Mouse (Mus musculus): ENCODE measurements around the gene Zfp263.

DNA sequence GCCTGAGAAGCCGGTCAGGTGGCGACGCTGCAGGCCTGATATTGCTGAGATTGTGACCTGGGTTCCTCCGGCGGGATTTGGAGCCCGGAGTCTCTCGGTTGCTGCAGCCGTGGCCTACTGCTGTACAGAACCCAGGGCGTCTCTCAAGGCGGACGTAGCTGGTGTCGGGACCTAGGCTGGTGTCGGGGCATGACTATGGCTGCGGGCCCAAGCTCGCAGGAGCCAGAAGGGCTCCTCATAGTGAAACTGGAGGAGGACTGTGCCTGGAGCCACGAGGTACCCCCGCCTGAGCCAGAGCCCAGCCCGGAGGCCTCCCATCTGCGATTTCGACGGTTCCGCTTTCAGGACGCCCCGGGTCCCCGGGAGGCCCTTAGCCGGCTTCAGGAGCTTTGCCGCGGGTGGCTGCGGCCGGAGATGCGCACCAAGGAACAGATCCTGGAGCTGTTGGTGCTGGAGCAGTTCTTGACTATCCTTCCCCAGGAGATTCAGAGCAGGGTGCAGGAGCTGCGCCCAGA is 350 bp downstream of the Zfp263 start:
- no peak for TF ChIP-seq CTCF (conservative IDR thresholded peaks at IDR 0.05; ENCODE audit: low read length)
- TF ChIP-seq NANOG (IDR thresholded peaks at IDR 0.05; ENCODE audit: borderline replicate concordance, low read length): no peak
- TF ChIP-seq POU5F1 (IDR thresholded peaks at IDR 0.05; ENCODE audit: borderline replicate concordance, low read length): no peak
